Mouse (Mus musculus) midbrain, postnatal 0 days (tissue): ENCODE measurements at regions not wholly inside any gene's neighbourhood (a gene's known extent, or its start where the extent isn't known, plus 50 kb on each side); places are given as distances from the start of the nearest gene placed in this dataset.

ENCODE experiments used
- ATAC-seq: fragments of 200-750 bp; cut with Nextera tagmentation; 2 replicates; pipeline ENCODE4 v1.8.0; 2017; ENCODE audit warnings: moderate number of reproducible peaks, mild to moderate bottlenecking, moderate TSS enrichment, moderate library complexity; ENCODE audit not compliant: low FRiP score
- DNase-seq: peaks from one replicate; pipeline ENCODE4 v3.0.0-alpha.2; 2015; ENCODE audit warnings: low spot score
- H3K27ac ChIP-seq: fragments of 300-500 bp; sonication (generic); 2 replicates; pipeline ENCODE4 v1.5.1; 2014; ENCODE audit warnings: low read depth, mild to moderate bottlenecking, low read length, mixed read lengths
- H3K27me3 ChIP-seq: fragments of 300-500 bp; sonication (generic); 2 replicates; pipeline ENCODE4 v1.6.1; 2014; ENCODE audit warnings: low read length, control low read depth, mixed read lengths; ENCODE audit not compliant: insufficient read depth
- H3K36me3 ChIP-seq: fragments of 300-500 bp; sonication (generic); 2 replicates; pipeline ENCODE4 v1.6.1; 2014; ENCODE audit warnings: low read length, control low read depth, mixed read lengths; ENCODE audit not compliant: insufficient read depth
- H3K4me1 ChIP-seq: fragments of 300-500 bp; sonication (generic); 2 replicates; pipeline ENCODE4 v1.6.1; 2014; ENCODE audit warnings: mild to moderate bottlenecking, control low read depth, antibody characterized with exemption, low read length, mixed read lengths; ENCODE audit not compliant: insufficient read depth
- H3K4me2 ChIP-seq: fragments of 300-500 bp; sonication (generic); 2 replicates; pipeline ENCODE4 v1.6.1; 2014; ENCODE audit warnings: low read depth, mild to moderate bottlenecking, low read length, mixed read lengths; ENCODE audit not compliant: poor library complexity, severe bottlenecking
- H3K4me3 ChIP-seq: fragments of 300-500 bp; sonication (generic); 2 replicates; pipeline ENCODE4 v1.5.1; 2014; ENCODE audit warnings: low read depth, mild to moderate bottlenecking, low read length, moderate library complexity
- H3K9ac ChIP-seq: fragments of 300-500 bp; sonication (generic); replicated peaks from 2 replicates; pipeline ENCODE4 v1.6.1; 2014; ENCODE audit warnings: mild to moderate bottlenecking, low read length, moderate library complexity, mixed read lengths; ENCODE audit not compliant: poor library complexity, severe bottlenecking
- H3K9me3 ChIP-seq: fragments of 300-500 bp; sonication (generic); 2 replicates; pipeline ENCODE4 v1.6.1; 2016; ENCODE audit warnings: low read length, control low read depth
- CTCF ChIP-seq: IDR thresholded peaks from 2 replicates; pipeline ENCODE4 v1.5.1; 2016; ENCODE audit warnings: antibody characterized with exemption, mild to moderate bottlenecking
- WGBS: fragments of 180-500 bp; shearing (Covaris S2); extraction: QIAGEN DNeasy Blood & Tissue Kit; methylation state at CpG from one replicate; pipeline ENCODE4 v1.1.7; 2014; 5-methylcytosine and 5-hydroxymethylcytosine counted together

- H3K9me3 ChIP-seq, result no peaks in the 10 kb centered on the region
- H3K36me3 ChIP-seq, result no peaks in the 10 kb centered on the region
- H3K27me3 ChIP-seq, result no peaks in the 10 kb centered on the region
- no peak overlapping the region for H3K9ac ChIP-seq
- no peak overlapping the region for H3K4me3 ChIP-seq
- no peak overlapping the region for H3K4me2 ChIP-seq
- H3K27ac ChIP-seq, result peak overlapping the region; percentile 60
- ATAC-seq (no peak), DNase-seq (peak; percentile 39)
- 52% methylated on average over 13 of the region's 13 CpGs for WGBS
- peaks cover 11% of the 10 kb centered on the region; the same call in 1 of the 2 replicates for H3K4me1 ChIP-seq
- peak; percentile 36 for TF ChIP-seq CTCF
Observed at GRCm38 (mm10) chr2:34105271-34106051, 217.7 kb upstream of the Mvb12b start.

- Histone ChIP-seq H3K4me3 (no peak overlapping the region), H3K4me2 (no peak overlapping the region), H3K9ac (no peak overlapping the region), H3K27me3 (no peaks in the 10 kb centered on the region), H3K4me1 (no peaks in the 10 kb centered on the region), H3K27ac (no peak overlapping the region), H3K9me3 (no peaks in the 10 kb centered on the region), H3K36me3 (no peaks in the 10 kb centered on the region)
- WGBS, result 49% methylated on average over 14 of the region's 14 CpGs
- ATAC-seq (no peak), DNase-seq (no peak)
- TF ChIP-seq CTCF, result no peak
Observed at GRCm38 (mm10) chr2:34098004-34098547, 210.3 kb upstream of the Mvb12b start.

- TF ChIP-seq CTCF, result no peak
- H3K27ac ChIP-seq, result no peak overlapping the region
- no peak overlapping the region for H3K4me2 ChIP-seq
- no peak overlapping the region for H3K4me3 ChIP-seq
- H3K27me3 ChIP-seq, result no peaks in the 10 kb centered on the region
- no peak for DNase-seq
- no peaks in the 10 kb centered on the region for H3K36me3 ChIP-seq
- no peak overlapping the region for H3K9ac ChIP-seq
- H3K4me1 ChIP-seq, result 0 out of 2 replicates have a peak, but pooled peaks cover 2% of the 10 kb centered on the region
- H3K9me3 ChIP-seq, result no peaks in the 10 kb centered on the region
- no peak for ATAC-seq
Observed at GRCm38 (mm10) chr2:34096561-34096960, 208.8 kb upstream of the Mvb12b start.

GRCm38 (mm10) chr2:34088832-34089231, 201.1 kb upstream of the Mvb12b start:
- no peak overlapping the region for H3K4me3 ChIP-seq
- WGBS, result 60% methylated on average over 4 of the region's 4 CpGs
- TF ChIP-seq CTCF, result no peak
- DNase-seq (no peak), ATAC-seq (no peak)
- H3K9ac ChIP-seq, result no peak overlapping the region
- H3K4me1 ChIP-seq, result peaks cover 2% of the 10 kb centered on the region; the same call in 1 of the 2 replicates
- no peaks in the 10 kb centered on the region for H3K9me3 ChIP-seq
- no peaks in the 10 kb centered on the region for H3K36me3 ChIP-seq
- no peaks in the 10 kb centered on the region for H3K27me3 ChIP-seq
- no peak overlapping the region for H3K4me2 ChIP-seq
- H3K27ac ChIP-seq, result no peak overlapping the region

GRCm38 (mm10) chr2:34086130-34086529, 198.4 kb upstream of the Mvb12b start:
- no peak overlapping the region for H3K27ac ChIP-seq
- no peaks in the 10 kb centered on the region for H3K9me3 ChIP-seq
- H3K36me3 ChIP-seq, result no peaks in the 10 kb centered on the region
- H3K4me1 ChIP-seq, result no peaks in the 10 kb centered on the region; the same call in 1 of the 2 replicates
- no peaks in the 10 kb centered on the region for H3K27me3 ChIP-seq
- no peak overlapping the region for H3K4me3 ChIP-seq
- ATAC-seq (no peak), DNase-seq (peak; percentile 81)
- H3K9ac ChIP-seq, result no peak overlapping the region
- no peak overlapping the region for H3K4me2 ChIP-seq
- 55% methylated on average over 3 of the region's 3 CpGs for whole genome bisulfite sequencing
- TF ChIP-seq CTCF, result no peak

GRCm38 (mm10) chr2:34084513-34084912, 196.8 kb upstream of the Mvb12b start:
- Histone ChIP-seq H3K27ac (no peak overlapping the region), H3K4me2 (no peak overlapping the region), H3K27me3 (no peaks in the 10 kb centered on the region), H3K9ac (no peak overlapping the region), H3K36me3 (no peaks in the 10 kb centered on the region), H3K4me1 (no peaks in the 10 kb centered on the region; the same call in 1 of the 2 replicates), H3K4me3 (no peak overlapping the region), H3K9me3 (no peaks in the 10 kb centered on the region)
- WGBS, result 84% methylated on average over 1 of the region's 1 CpGs
- DNase-seq (no peak), ATAC-seq (no peak)
- TF ChIP-seq CTCF, result no peak
